Mouse (Mus musculus) cerebellum, postnatal 25 days (tissue): ENCODE data around the gene Camk2d.
A peak's percentile ranks its signal among the peaks of the same experiment; 100 is the strongest.

Experiments used
- DNase-seq, 2 experiments: peaks; one replicate each; pipeline ENCODE4 v3.0.0; 2021; ENCODE audit warnings: mixed read lengths in 2 of 2

The Camk2d gene

GRCm38 (mm10) chr3:126613510-126614128, 17.5 kb downstream of the Camk2d start:
- no peak for DNase-seq

DNA sequence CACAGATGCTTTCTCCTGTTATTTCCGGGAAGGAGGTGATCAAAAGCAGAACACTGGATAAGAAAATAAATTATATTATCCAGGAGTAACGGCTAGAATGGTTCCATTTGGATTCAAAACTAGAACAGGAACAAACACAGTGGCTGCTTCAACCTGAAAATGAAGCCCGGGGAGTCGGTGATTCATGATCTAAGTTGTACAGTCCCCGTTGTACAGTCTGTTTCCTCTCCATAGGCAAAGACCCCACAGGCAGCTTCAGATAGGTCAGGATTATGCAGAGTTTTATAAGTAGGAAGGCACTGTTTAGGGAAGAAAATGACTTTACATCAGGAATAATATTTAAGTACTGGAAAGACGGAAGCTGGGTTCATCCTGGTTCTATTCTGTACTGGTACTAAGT, 19.2 kb downstream of the Camk2d start:
- no peak for DNase-seq

GRCm38 (mm10) chr3:126620152-126620551, 24.1 kb downstream of the Camk2d start:
- peak in 1 of 2 experiments; percentile 60 for DNase-seq

- no peak for DNase-seq
Measured at GRCm38 (mm10) chr3:126622509-126622908, 26.4 kb downstream of the Camk2d start.

- no peak for DNase-seq
Measured at GRCm38 (mm10) chr3:126624994-126625763, 29.1 kb downstream of the Camk2d start.

- DNase-seq = peak; percentile 57 to 59
Measured at GRCm38 (mm10) chr3:126625764-126626040, 29.6 kb downstream of the Camk2d start.

- DNase-seq = no peak
Measured at GRCm38 (mm10) chr3:126627968-126628367, 31.9 kb downstream of the Camk2d start.

DNA sequence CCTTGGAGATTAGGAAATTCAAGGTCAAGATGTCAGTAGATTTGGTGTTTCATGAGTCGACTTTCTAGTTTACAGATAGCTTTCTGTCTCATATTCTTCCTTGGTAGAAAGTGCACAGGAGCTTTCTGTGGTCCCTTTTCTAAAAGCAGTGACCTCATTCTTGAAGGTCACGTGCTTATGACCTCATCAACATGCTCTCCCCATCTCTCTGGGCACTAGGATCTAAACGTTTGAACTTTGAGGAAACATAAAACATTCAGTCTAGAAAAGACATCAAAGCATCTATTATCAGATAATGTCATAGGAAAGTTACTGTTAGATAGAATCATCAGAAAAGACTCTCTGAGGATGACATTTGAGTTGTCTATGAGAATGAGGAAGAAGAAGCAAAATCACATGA, 32.3 kb downstream of the Camk2d start:
- DNase-seq = no peak

DNA sequence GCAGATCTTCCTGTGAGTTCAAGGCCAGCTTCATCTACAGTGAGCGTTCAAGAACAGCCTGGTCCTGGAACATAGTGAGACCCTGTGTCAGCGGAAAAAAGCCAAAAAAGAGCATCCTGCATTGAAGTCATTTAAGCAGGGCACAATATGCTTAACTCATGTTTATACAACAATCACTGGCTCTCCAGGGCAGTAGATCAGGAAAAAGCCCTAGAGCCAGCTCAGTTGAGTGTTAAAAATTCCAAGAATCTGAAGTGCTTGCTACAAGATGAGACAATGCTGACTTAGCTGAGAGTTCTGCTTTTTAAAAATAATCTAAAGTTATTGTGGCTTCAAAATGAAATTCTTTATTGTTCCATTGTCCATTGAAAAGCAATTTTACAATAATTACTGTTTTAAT, 32.9 kb downstream of the Camk2d start:
- no peak for DNase-seq

DNA sequence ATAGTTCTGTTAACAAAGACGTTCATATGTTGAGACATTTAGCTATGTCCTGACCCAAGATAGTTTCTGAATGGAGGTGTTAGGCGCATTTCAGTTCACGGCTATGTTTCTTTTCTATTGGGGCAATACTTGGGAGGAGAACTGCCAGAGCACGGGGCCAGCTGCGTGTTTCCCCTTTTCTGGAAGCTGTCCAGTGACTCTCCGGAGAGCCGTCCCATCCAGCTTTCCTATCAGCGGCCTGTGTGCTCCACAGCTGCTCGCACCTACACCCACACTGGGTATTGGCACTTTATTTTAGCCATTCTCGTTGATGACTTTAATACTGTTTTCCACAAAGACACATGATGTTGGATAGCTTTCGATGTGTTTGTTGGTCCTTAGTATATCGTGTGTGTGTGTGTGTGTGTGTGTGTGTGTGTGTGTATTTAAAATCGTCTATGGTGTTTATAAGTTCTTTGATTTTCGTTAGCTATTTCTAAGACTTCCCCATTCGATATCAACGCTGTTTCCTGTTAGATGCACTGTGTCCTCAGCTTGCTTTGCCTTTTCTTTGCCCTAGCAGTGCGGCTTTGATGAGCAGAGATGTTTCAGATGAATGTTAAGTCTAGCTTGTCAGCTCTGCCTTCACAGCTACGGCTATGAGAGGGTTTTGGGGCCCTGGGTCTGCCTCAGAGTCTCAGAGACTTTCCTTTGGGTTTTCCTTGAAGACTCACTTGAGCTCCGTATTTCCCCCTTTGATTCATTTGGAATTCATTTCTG, 34.2 kb downstream of the Camk2d start:
- peak in 1 of 2 experiments; percentile 43 for DNase-seq

GRCm38 (mm10) chr3:126631583-126631982, 35.5 kb downstream of the Camk2d start:
- peak; percentile 91 to 92 for DNase-seq

DNA sequence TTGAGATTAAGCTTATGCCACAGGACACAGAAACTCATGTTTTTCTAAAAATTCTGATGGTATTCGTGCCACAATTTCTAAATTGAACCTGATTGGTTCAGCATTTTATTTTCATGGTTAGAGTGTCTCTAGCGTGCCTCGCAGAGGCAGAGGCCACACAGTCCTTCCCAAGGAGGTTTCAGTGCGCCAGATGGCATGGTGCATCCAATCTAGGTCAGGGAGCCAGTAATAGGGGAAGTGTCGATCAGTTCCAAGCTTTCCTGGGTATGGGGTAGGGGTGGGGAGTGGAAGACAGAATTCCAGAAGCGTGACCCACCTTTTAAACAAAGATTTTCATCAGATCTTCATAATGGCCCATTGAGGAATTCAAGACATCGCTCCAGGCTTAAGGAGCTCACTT, 36.5 kb downstream of the Camk2d start:
- DNase-seq = peak; percentile 79 to 84

GRCm38 (mm10) chr3:126634171-126634570, 38.1 kb downstream of the Camk2d start:
- no peak for DNase-seq

DNA sequence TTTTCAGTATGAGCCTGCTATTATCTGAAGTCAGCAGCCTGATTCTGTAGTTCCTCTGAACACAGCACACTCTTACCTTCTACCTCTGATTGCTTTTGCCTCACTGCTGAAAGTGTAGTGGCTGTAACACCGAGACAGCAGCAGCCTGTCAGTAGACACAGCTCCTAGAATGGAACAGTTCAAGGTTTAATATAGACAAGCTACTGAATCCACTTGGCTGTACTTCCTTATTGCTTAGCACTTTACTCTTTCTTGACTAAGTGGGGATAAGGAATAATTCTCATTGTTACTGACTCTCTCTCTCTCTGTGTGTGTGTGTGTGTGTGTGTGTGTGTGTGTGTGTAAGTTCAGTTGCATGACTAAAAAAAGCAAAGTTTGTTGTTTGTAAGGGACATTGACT, 42.2 kb downstream of the Camk2d start:
- DNase-seq = no peak

- no peak for DNase-seq
Measured at GRCm38 (mm10) chr3:126639098-126639513, 43.0 kb downstream of the Camk2d start.

DNA sequence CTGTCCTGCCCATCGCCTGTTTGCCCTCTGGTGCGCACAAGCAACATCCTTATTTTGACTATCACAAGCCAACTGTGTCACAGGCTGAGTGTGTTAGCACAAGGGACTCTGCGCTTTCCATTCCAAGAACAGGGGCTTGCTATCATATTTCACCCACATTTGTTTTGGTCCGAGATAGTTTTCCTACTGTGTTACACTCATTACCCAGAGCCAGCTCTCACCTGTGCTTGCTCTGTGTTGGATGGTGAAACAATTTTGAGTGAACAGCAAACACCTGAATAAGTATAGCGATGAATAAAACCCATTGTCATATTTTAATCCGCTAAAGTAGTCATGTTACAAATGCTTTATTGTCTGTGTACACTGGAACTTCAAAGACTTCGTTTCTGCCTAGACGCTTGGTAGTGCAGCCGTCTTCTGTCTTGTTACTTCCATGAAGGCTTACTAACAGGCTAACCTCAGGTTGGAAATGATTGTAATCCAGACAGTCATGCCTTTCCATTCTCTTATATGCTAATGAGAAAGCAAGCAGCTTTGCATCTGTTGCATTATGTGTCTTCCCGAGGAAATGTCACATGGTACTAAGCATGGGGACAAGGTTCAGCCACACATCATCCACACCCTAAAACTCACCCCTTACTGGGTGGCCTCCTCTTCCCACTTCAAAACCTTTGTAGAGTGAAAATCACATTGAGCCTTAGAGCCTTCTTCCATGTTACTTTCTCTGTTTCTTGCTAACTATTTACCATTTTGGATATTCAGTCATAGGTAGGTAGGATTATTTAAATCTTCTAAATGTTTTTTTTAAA, 44.5 kb downstream of the Camk2d start:
- DNase-seq = no peak

DNA sequence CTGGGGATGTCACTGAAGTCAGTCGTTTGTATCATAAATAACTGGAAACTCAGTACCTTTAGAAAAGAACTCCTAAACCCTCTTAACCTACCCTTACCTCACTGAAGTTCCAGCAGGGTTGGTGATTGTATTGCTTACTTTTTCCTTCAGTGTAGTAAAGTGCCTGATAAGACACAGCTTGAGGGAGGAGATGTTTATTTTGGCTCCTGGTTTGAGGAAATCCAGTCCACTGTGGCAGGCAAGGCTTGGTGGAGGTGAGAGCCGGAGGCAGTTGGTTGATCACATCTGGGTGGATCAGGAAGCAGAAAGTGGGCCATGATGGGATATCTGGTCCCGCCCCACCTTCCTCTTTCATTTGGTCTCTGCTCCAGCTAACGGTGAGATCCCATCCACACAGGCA, 45.3 kb downstream of the Camk2d start:
- no peak for DNase-seq

DNA sequence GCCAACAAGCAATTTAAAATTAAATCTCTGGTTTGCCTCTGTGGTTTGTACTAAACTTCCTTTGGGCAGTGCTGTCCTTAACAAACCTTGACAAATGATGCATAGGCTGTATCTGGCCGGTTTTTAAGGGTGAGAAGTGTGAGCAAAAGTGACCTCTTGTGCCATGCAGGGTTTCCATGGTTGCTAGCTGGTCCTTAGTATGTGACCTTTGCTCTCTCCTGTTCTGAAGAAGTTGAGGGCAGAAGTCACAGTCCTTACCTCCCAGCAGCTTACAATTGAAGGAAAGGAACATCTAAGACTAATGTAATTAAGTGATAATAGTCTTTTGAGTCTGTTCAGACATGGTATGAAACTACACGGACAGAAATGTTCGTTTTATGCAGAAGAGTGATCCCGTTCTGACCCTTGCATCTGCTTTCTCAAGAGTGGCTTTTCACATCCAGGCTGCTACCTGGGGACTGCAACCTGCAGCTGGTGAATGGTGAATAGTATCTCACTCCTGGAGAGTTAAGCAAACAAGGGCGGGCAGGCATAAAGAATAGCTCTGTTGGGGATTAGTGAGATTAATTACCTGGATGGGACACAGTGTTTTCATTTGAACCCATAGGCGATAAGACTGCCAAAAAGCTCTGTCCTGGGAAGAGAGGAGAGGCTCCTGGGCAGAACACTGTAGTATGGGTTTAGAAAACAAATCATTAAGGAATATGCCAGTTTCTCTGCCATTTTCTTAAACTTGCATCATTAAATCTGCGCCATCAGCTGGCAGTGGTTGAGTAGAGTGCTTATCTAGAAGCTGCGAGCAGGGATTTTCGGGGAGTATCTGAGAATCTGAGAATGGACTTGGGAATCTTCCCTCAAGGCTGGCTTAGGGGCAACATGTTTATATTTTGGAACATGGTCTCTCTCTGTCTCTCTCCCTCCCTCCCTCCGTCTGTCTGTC, 47.2 kb downstream of the Camk2d start:
- DNase-seq = peak; percentile 37 to 45

DNA sequence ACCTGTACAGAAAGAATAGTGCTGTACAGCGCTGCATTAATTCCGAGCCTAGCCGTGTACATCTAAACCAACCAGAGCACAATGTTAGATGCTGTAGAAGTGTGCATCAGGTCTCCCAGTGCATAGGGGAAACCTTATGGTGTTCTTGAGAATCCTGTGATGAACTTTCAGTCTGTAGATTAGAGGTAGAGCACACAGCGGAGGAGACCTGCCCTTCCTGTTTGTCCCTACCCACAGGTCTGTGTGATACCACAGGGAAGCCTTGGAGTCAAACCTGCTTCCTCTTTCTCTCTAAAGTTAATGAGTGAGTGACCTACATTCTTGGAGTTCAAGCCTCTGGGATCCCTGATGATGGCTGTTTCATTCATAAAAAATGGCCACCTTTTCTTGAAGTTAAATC, 54.2 kb downstream of the Camk2d start:
- no peak for DNase-seq

DNA sequence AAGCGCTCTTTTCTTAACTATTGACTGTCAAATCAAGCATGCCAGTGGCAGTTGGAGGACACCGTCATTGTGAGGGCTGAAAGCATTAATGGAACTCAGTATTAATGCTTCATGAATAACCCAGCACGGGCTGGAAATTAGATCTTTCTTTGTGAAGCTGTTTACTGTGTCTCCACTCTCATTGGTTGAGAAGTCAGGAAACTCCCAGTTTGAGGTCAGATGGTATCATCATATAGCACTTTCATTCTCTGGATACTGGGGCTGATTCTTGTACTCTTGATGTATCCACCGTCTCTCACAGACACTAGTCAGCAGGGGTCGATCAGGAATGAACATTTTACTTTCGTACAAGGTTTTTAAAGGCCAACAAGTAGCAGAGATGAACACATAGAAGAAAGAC, 54.6 kb downstream of the Camk2d start:
- DNase-seq = no peak

- DNase-seq = no peak
Measured at GRCm38 (mm10) chr3:126652361-126652760, 56.3 kb downstream of the Camk2d start.

DNA sequence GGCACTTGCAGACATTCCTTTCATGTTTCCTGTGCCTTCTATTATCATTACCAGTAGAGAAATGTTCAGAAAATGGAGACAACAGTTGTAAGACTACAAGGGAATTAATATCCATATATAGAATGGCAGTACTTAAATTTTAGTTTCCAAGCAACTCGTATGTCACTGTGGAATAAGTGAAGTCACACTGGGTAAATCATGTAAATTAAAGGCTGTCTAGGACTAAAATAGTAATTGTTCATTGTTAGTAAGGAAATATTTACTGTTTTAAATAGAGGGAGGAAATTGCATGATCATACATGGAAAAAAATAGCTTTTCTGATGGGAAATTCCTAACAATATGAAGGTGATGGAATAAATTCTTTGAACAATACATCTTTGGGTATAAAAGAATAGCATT, 57.0 kb downstream of the Camk2d start:
- no peak for DNase-seq
